Mouse (Mus musculus) kidney, postnatal 0 days (tissue): ENCODE data around the gene Otud3. TPM values are rescaled to one million over a fixed set of nuclear protein-coding genes. Genes with fewer than 3 reads are reported as not detected.
A peak's percentile ranks its signal among the peaks of the same experiment; 100 is the strongest.

ENCODE experiments used
- ATAC-seq: fragments of 200-750 bp; cut with Nextera tagmentation; replicated peaks from 2 replicates; pipeline ENCODE4 v1.8.0; 2017; ENCODE audit warnings: low read depth, moderate number of reproducible peaks, moderate TSS enrichment, moderate library complexity; ENCODE audit not compliant: low FRiP score
- DNase-seq: peaks from one replicate; pipeline ENCODE4 v3.0.0-alpha.2; 2016; ENCODE audit warnings: low spot score
- H3K27ac ChIP-seq: fragments of 300-500 bp; sonication (generic); 2 replicates; pipeline ENCODE4 v1.5.1; 2014; ENCODE audit warnings: mild to moderate bottlenecking
- H3K27me3 ChIP-seq: fragments of 300-500 bp; sonication (generic); 2 replicates; pipeline ENCODE4 v1.6.1; 2014; ENCODE audit warnings: low read length, mixed read lengths; ENCODE audit not compliant: insufficient read depth
- H3K36me3 ChIP-seq: fragments of 300-500 bp; sonication (generic); 2 replicates; pipeline ENCODE4 v1.6.1; 2014; ENCODE audit warnings: low read length, mixed read lengths; ENCODE audit not compliant: insufficient read depth
- H3K4me1 ChIP-seq: fragments of 300-500 bp; sonication (generic); replicated peaks from 2 replicates; pipeline ENCODE4 v1.6.1; 2014; ENCODE audit warnings: antibody characterized with exemption, low read length, mixed read lengths; ENCODE audit not compliant: insufficient read depth
- H3K4me2 ChIP-seq: fragments of 300-500 bp; sonication (generic); 2 replicates; pipeline ENCODE4 v1.6.1; 2014; ENCODE audit warnings: mild to moderate bottlenecking, low read length, moderate library complexity, mixed read lengths
- H3K4me3 ChIP-seq: fragments of 300-500 bp; sonication (generic); replicated peaks from 2 replicates; pipeline ENCODE4 v1.5.1; 2014; ENCODE audit warnings: low read depth, low read length
- H3K9ac ChIP-seq: fragments of 300-500 bp; sonication (generic); 2 replicates; pipeline ENCODE4 v1.6.1; 2014; ENCODE audit warnings: low read depth, low read length
- H3K9me3 ChIP-seq: fragments of 300-500 bp; sonication (generic); replicated peaks from 2 replicates; pipeline ENCODE4 v1.6.1; 2016; ENCODE audit warnings: low read length, inconsistent platforms, mixed read lengths
- CTCF ChIP-seq: IDR thresholded peaks from 2 replicates; pipeline ENCODE4 v1.5.1; 2016; ENCODE audit warnings: antibody characterized with exemption, low read depth, mild to moderate bottlenecking, moderate library complexity
- WGBS: fragments of 180-500 bp; shearing (Covaris S2); extraction: QIAGEN DNeasy Blood & Tissue Kit; methylation state at CpG from one replicate; pipeline ENCODE4 v1.1.7; 2014; 5-methylcytosine and 5-hydroxymethylcytosine counted together
- polyA plus RNA-seq: library from polyadenylated mRNA; unstranded; fragments of >200 nt; fragmentation: Nextera tagmentation; extraction: Ambion mirVana; gene quantifications from 2 replicates; pipeline ENCODE4 v1.2.1, GENCODE M21; 2015

Otud3 gene
- polyA plus RNA-seq = 3.1 and 3.5 TPM in 2 replicates

DNA sequence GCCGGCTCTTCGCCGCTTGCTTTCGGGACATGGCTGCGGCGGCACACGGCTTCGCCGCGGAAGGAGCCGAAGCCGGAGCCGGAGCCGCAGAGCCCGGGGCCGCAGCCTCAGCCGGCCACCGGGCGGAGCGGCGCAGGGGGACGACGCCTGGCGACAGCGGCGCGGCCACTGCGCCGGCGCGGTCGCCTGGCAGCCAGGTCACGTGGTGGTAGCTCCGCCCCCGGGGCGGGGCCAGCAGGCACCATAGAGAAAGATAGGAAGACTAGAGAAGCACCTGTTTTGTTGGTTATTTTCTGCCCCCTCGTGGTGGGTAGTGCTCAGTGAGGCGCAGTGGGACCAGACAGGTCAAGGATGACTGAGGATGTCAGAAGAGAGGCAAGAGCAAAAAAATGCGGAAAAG lies at the start of gene Otud3:
TSS of gene Otud3 (minus strand) at position 149 of the 400 bp plus-strand sequence.
- H3K4me2 ChIP-seq = peak within 1 kb of the TSS; percentile 98
- ATAC-seq (peak; percentile 96), DNase-seq (peak; percentile 98)
- H3K36me3 ChIP-seq = 0 out of 2 replicates have a peak, but pooled peaks cover 4% of the 10 kb centered on the region
- H3K27me3 ChIP-seq = no peaks in the 10 kb centered on the region
- peak within 1 kb of the TSS; percentile 75 for H3K27ac ChIP-seq
- H3K9ac ChIP-seq = peak within 1 kb of the TSS; percentile 80
- WGBS = under 1% methylated on average over 39 of the region's 39 CpGs
- H3K9me3 ChIP-seq = no peaks in the 10 kb centered on the region
- H3K4me3 ChIP-seq = peak within 1 kb of the TSS; percentile 79
- peaks cover 7% of the 10 kb centered on the region for H3K4me1 ChIP-seq
- peak; percentile 79 for TF ChIP-seq CTCF

DNA sequence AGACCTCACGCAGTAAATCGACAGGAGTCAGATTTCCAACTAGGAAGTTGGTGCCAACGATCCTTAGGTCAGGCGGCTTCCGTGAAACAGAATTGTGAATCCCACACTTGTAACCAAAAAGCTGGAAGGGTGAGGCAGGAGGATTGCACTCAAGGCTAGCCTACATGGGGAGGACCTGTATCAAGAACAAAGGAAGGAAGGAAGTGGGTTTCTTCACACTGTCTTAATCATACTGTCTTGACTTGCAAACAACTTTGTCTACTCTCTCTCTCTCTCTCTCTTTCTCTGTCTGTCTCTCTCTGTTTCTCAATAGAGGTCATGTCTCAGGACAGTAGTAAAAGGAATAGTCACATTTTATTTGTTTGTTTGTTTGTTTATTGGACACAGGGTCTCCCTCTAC lies 49.0 kb upstream of the Otud3 start:
- Histone ChIP-seq H3K4me3 (no peak overlapping the region), H3K27me3 (no peaks in the 10 kb centered on the region), H3K4me2 (no peak overlapping the region), H3K36me3 (no peaks in the 10 kb centered on the region), H3K27ac (no peak overlapping the region), H3K9ac (no peak overlapping the region), H3K9me3 (no peaks in the 10 kb centered on the region), H3K4me1 (no peaks in the 10 kb centered on the region)
- TF ChIP-seq CTCF = no peak
- 62% methylated on average over 5 of the region's 5 CpGs for WGBS
- DNase-seq (no peak), ATAC-seq (no peak)

DNA sequence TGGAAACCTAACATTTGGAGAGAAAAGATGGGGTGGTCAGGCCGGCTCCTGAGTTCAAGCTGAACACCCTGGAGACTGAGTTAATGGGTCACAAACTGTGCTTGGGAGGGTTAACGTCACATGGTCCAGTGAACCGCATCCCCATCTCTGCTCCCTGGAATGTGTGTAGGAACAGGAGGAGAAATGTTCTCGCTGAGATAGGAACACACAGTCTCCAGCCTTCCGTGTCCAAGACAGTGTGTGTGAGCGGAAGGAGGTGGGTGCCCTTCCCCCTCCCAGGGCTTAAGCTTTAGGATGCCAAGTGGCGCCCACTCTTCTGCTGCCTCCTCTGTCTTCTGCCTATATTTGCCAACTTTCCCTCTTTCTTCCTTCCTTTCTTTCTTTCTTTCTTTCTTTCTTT lies 46.2 kb upstream of the Otud3 start:
- H3K27ac ChIP-seq = 0 out of 2 replicates have a peak overlapping the region, but pooled peaks have one; percentile 25
- 37% methylated on average over 7 of the region's 7 CpGs for WGBS
- no peaks in the 10 kb centered on the region for H3K36me3 ChIP-seq
- no peak overlapping the region for H3K4me2 ChIP-seq
- no peaks in the 10 kb centered on the region for H3K4me1 ChIP-seq
- no peaks in the 10 kb centered on the region for H3K27me3 ChIP-seq
- ATAC-seq (peak; percentile 88), DNase-seq (peak; percentile 73)
- no peak overlapping the region for H3K9ac ChIP-seq
- TF ChIP-seq CTCF = no peak
- H3K4me3 ChIP-seq = no peak overlapping the region
- H3K9me3 ChIP-seq = no peaks in the 10 kb centered on the region

- H3K27ac ChIP-seq = peak overlapping the region; percentile 25; the same call in 1 of the 2 replicates
- no peak for TF ChIP-seq CTCF
- H3K4me3 ChIP-seq = no peak overlapping the region
- ATAC-seq (no peak), DNase-seq (no peak)
- H3K4me2 ChIP-seq = no peak overlapping the region
- no peak overlapping the region for H3K9ac ChIP-seq
- no peaks in the 10 kb centered on the region for H3K36me3 ChIP-seq
- H3K9me3 ChIP-seq = no peaks in the 10 kb centered on the region
- no peaks in the 10 kb centered on the region for H3K4me1 ChIP-seq
- 77% methylated on average over 15 of the region's 15 CpGs for WGBS
- H3K27me3 ChIP-seq = no peaks in the 10 kb centered on the region
These were observed 45.4 kb upstream of the Otud3 start for GRCm38 (mm10) chr4:138959120-138959519.

DNA sequence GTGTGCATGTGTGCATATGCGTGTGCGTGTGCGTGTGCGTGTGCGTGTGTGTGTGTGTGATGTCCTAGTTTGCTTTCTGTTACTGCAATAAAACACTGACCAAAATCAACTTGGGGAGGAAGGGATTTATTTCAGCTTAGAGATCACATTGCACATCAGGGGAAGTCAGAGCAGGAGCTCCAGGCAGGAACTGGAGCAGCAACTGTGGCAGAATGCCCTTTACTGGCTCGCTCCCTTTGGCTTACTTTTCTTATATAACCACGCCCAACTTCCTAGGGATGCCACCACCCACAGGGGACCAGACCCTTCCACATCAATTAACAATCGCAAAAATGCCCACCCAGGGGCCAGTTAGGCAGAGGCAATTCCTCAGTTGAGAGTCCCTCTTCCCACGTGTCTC lies 44.9 kb upstream of the Otud3 start:
- no peaks in the 10 kb centered on the region for H3K27me3 ChIP-seq
- no peaks in the 10 kb centered on the region for H3K36me3 ChIP-seq
- no peak overlapping the region for H3K4me3 ChIP-seq
- H3K4me2 ChIP-seq = no peak overlapping the region
- H3K9ac ChIP-seq = no peak overlapping the region
- ATAC-seq = no peak
- H3K9me3 ChIP-seq = no peaks in the 10 kb centered on the region
- H3K27ac ChIP-seq = no peak overlapping the region
- DNase-seq = no peak
- no peaks in the 10 kb centered on the region for H3K4me1 ChIP-seq
- no peak for TF ChIP-seq CTCF
- WGBS = 68% methylated on average over 9 of the region's 9 CpGs

DNA sequence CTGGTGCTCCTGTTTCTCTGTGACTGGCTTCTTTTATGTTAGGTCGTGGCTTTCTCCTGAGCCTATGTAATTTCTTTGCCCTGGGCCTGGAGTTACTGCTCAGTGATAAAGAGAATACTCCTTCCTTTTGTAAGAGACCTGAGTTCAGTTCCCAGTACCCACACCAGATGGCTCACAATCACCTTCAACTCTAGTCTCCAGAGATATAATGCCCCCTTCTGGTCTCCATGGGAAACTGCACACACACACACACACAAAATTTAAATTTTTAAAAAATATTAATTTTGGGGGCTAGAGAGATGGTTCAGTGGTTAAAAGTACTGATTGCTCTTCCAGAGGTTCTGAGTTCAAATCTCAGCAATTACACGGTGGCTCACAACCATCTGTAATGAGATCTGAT lies 34.5 kb upstream of the Otud3 start:
- 86% methylated on average over 2 of the region's 2 CpGs for WGBS
- peak; percentile 21; the same call in 1 of the 2 replicates for TF ChIP-seq CTCF
- Histone ChIP-seq H3K4me3 (no peak overlapping the region), H3K27me3 (no peaks in the 10 kb centered on the region), H3K4me2 (no peak overlapping the region), H3K36me3 (no peaks in the 10 kb centered on the region), H3K9me3 (no peaks in the 10 kb centered on the region), H3K27ac (no peak overlapping the region), H3K4me1 (peaks cover 3% of the 10 kb centered on the region; the same call in 1 of the 2 replicates), H3K9ac (no peak overlapping the region)
- no peak for DNase-seq
- ATAC-seq = no peak

DNA sequence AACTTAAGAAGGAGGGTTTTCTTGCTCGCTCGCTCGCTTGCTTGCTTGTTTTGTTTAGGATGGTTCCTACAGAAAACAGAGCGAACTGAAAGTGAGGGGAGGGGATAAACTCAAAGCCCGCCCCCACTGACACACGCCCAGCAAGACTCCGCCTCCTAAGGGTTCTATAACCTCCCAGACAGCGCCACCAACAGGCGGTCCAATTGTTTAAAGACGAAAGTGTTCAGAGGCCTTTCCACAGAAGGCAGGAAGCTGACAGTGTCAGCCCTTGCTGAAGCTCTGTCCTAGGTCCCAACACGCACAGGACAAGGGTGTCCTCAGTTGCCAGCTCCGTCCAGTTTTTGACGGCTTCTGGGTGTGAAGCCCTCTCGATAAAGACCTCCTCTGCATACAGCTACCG lies 30.0 kb upstream of the Otud3 start:
- H3K4me3 ChIP-seq = peak overlapping the region; percentile 20
- 27% methylated on average over 15 of the region's 15 CpGs for WGBS
- peak overlapping the region; percentile 37; the same call in 1 of the 2 replicates for H3K4me2 ChIP-seq
- DNase-seq (peak; percentile 96), ATAC-seq (peak; percentile 59; the same call in 1 of the 2 replicates)
- no peak overlapping the region for H3K27ac ChIP-seq
- no peaks in the 10 kb centered on the region for H3K27me3 ChIP-seq
- peaks cover 15% of the 10 kb centered on the region; the same call in 1 of the 2 replicates for H3K4me1 ChIP-seq
- no peaks in the 10 kb centered on the region for H3K9me3 ChIP-seq
- H3K9ac ChIP-seq = no peak overlapping the region
- no peaks in the 10 kb centered on the region for H3K36me3 ChIP-seq
- peak; percentile 83 for TF ChIP-seq CTCF
